Mouse (Mus musculus) brain, adult 10 weeks (tissue): ENCODE measurements around the gene Rps18. TPM values are rescaled to one million over a fixed set of nuclear protein-coding genes. Genes with fewer than 3 reads are reported as not detected.

Source experiments
- polyA plus RNA-seq: library from polyadenylated mRNA; stranded (reverse); fragments of 350-450 nt; fragmentation: Illumina TruSeq; extraction: RNeasy Lipid Tissue Mini Kit (QIAGEN cat#74804); gene quantifications from one replicate; pipeline ENCODE4 v1.2.3, GENCODE M21; 2015; ENCODE audit warnings: low read depth, low replicate concordance

Gene Rps18
- polyA plus RNA-seq: 1,085 TPM

DNA sequence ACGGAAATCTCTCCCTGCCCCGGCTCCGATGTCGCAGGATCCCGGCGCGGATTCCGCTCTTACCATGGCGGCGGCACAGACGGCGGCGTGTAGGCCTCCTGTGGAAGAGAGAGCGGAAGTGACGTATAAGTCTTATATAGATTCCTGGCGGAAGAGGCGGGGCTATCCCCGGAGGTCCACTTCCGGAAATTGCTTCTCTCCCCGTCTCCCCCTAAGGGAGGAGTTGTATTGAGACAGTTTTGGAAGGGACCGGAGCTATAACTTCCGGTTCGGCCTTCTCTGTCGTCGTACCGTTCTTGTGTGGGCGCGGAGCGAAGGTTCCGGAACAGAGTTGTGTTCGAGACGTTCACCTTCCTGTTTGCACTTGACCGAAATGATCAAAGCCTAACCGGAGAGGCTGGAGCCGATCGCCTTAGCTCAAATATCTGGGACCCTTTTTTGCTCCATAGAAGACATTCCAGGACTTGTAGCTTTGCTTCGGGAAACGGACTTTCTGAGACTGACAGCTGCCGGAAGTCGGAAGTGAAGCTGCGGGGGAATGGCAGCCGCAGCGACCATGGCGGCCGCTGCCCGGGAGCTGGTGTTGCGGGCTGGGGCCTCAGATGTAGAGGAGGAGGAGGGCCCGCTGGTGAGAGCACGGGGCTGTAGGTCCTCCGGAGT, at the start of gene Rps18, which contains the start of gene Vps52:
Gene Rps18 (minus strand): TSS at position 447 of the 660 bp plus-strand sequence.
Gene Vps52 (plus strand): TSS at position 258 of the 660 bp plus-strand sequence.

DNA sequence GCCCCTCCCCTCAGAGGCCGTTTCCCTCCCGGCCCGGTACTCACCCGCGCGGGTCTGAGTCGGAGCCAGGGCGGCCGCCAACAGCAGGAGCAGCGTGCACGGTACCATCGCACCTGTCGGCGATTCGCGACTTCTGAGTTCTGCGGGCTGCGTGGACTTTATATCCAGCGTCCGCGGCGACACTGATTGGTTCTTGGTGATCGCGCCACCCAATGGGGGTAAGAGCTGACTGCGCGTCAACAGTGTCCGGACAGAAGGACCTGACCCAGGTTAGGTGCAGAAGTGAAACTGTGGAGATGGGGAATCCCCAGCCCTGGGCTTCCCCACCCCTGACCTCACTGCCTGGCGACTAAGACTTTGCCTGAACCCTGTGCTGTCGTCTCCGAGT, 44.3 kb upstream of the Rps18 start, which contains the start of gene H2-K1:
Gene H2-K1 (minus strand): TSS at position 198 of the 388 bp plus-strand sequence.

DNA sequence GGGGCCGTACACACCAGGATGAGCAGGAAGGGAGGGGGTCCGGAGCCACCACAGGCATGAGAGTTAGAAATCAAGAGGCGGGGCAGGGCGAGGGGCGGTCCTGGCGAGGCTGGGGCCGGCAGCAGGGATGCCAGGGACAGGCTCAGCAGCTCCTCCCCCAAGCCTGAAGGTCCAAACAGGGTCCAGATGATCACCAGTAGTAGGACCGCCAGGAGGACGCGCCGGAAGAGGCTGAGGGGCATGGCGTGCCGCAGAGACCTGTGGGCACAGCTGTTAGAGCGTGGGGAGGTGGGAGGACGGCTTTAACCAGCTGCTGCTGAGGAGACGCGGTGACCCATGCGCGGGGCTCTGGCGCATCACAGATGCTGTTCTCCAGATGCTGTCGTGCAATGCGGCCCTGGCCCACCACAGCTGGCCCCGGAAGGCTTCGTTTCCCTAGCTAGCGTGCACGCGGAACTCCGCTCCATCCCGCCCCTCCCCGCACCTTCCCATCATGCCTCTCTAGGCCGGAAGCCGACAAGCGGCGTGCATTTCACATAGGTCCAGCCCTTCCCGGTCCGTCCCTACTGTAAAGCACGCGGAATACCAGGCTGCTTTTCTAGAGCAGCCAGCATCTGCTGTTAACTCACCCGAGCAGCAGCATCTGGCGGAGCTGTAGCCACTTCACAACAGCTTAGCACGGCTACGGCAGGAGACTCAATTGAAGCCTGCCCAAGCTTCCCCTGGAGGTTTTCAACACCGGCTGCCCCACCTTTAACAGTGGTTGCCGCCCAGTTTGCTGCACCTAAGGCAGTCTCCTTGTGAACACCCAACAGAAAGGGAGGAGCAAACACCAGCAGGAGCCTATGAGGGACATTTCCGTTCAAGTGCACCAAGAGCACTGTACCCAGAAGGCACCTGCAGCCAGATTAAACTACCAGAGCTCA, 4.5 kb downstream of the Rps18 start, which contains the start of gene B3galt4:
Gene B3galt4 (minus strand): TSS at position 468 of the 926 bp plus-strand sequence.

DNA sequence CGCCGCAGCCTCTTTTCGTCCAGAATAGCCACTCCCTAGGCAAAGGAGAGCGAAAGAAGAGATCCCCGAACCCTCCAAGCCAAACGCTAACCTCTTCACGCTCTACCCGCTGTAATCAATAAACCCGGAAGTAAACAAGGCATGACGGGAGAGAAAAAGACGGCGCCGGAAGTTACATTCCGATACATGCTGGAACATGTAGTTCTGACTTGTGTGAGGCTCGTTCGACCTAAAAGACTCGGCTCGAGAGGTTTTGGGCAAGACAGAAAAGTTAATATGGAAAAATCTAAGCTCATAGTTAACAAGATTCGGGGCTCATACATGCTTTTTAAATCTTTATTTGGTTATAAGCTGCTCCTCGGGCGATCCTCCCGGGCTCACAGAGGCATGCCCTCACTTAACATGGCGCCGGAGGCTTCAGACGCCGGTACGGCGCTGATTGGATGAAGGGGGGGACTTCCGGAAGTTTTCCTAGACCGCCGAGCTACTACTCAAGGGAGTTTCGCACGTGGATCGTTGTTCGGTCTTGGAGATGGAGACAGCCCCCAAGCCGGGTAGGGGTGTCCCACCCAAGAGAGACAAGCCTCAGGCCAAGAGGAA, 15.5 kb downstream of the Rps18 start, which contains the start of the genes Pfdn6 and Wdr46:
Gene Pfdn6 (minus strand): TSS at position 138 of the 600 bp plus-strand sequence.
Gene Wdr46 (plus strand): TSS at position 455 of the 600 bp plus-strand sequence.

DNA sequence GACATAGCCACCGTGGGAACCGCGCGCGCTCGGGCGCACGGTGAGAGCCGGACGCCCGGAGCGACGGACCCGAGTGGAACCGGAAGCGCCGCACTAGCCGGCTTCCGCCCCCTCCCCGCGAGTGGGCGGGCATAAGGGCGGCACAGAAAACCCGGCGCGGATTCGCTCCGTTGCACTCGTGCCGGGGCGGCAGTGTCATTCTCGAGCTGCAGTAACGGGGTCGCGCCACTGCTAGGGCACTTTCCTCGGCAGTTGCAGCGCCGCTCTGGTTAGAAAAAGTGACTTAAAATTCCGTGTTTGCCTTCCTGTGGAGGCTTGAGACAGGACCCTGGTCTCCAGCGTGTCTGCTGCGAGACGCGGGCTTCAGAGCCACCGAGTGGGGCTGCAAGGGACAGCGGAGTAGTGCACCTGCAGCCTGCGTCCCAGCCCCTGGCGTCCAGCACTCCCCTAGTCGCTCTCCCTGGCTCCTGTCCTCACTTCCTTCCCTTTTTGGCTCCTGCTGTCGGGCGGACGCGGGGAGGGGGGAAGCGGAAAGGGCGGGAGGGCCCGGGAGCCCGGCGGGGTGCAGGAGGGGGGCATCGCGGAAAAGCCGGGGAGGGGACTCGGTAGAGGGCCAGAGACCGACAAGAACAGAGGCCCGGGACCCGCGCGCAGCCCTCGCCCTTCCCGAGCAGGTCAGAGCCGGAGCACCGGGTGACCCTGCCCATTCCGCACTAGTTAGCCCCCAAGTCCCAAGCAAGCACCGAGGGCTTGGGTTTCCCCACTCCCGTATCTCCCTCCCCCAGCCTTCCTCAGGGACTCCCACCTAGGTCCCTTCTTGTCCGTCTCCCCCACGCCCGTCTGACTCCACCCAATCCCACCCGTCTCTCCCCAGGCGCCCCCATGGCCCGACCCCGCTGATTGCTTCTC, 26.2 kb downstream of the Rps18 start, which contains the start of gene Rgl2:
Gene Rgl2 (plus strand): TSS at position 173 of the 909 bp plus-strand sequence.

DNA sequence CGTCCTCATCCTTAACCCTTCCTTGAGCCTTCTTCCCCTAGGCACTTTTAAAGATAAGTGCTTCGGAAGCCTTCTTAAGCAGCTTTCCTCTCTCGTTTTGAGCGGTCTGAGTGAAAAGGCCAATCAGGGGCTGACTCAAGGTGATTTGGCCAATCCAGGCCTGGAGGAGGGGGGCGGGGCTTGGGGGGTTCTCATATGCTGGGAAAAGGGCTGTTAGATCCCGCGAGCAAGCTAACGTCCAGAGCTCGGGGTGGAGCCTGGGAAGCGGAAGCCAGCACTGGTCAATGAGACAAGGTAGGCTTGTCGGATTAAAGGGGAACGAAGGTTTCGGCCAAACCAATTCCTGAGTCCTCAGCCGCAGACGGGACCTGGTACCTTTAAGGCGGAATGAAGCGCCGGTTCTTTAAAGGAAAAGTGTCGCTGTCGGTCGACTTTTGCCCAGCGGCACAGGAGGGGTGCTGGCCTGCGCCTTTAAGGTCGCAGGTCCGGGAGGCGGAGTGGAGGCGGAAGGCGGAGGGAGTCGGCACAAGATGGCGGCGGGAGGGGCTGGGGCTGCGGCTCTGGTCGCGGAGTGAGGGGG, 40.0 kb downstream of the Rps18 start, which contains the start of the genes Tapbp and Zbtb22:
Gene Tapbp (plus strand): TSS at position 229 of the 580 bp plus-strand sequence.
Gene Zbtb22 (plus strand): TSS at position 234 of the 580 bp plus-strand sequence.

DNA sequence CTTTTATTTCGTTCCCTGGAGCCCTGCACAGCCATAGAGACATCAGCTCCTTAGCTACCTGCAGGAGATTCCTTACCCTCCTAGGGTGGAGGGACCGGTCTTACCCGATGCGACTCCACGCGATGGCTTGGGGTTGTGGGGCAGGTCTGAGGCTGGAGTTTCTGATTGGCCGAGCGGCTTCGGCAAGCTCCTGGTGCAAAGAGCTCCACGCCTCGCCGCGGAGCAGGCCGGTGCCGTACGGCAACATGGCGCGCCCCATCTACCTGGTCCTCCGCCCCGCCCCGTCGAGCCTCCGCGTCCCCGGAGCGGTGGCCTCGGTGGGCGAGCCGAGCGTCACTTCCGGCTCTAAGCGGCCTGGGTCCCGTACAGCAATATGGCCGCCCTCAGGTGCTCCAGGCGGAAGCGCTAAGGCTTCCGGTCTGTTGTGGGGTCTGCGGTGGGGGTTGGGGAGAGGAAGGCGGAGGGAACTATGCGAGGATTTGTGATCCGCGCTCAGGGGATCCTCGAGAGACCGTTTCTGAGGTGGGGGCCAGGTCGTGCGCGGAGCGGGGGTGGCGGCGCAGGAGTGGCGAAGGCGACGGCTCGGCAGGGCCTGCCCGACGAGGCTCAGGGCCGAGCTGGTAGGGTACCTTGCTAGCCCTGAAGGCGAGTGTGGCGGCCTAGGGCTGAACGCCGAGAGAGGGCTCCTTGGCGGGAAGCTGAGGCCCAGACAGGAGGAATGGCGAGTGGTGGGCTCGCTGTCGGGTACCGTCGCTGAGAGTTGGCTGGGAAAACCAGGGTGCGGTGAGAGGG, 46.5 kb downstream of the Rps18 start, which contains the start of gene Daxx:
Gene Daxx (plus strand): TSS at position 338 of the 792 bp plus-strand sequence.

DNA sequence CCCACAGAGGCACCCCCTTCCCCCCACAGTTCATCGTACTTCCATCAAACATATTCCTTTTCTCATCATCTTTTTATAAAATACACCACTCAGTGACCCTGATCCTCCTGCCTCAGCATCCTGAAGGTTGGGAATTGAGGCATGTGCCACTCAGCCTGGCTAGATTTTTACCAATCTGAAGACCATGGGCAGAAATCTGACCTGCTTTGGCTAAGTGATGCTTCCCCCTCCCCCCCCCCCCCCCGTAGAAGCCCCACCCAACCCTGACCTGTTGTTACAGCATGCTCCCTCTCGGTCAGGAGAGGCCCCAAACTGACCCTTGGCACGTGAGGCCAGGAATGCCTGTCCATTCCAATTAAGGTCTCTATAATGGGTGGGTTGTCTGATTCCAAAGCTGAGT, 51.0 kb downstream of the Rps18 start, which contains the start of gene Platr17:
Gene Platr17 (plus strand): TSS at position 301 of the 400 bp plus-strand sequence.

Other genes with a start within 250 kb of the Rps18 start
- 123 TPM for gene March2, start 237.3 kb downstream of the Rps18 start, polyA plus RNA-seq
- gene Rab11b, start 195.5 kb downstream of the Rps18 start, polyA plus RNA-seq: 275 TPM
- 4.1 TPM for gene Angptl4, start 174.2 kb downstream of the Rps18 start, polyA plus RNA-seq
- 37.8 TPM for gene Kank3, start 145.5 kb downstream of the Rps18 start, polyA plus RNA-seq
- gene Rps28, start 131.4 kb downstream of the Rps18 start, polyA plus RNA-seq: 822 TPM
- 455 TPM for gene Ndufa7, start 131.4 kb downstream of the Rps18 start, polyA plus RNA-seq
- gene Cd320, start 112.9 kb downstream of the Rps18 start, polyA plus RNA-seq: 25.9 TPM
- gene Gm7029, start 82.2 kb downstream of the Rps18 start, polyA plus RNA-seq: not detected
- 1.2 TPM for gene Kifc1, start 65.3 kb downstream of the Rps18 start, polyA plus RNA-seq
- gene Platr17, start 50.9 kb downstream of the Rps18 start, polyA plus RNA-seq: 1.1 TPM
- gene Daxx, start 46.6 kb downstream of the Rps18 start, polyA plus RNA-seq: 20.5 TPM
- gene Tapbp, start 40.1 kb downstream of the Rps18 start, polyA plus RNA-seq: 19.5 TPM
- gene Zbtb22, start 40.1 kb downstream of the Rps18 start, polyA plus RNA-seq: 25.3 TPM
- gene Rgl2, start 26.5 kb downstream of the Rps18 start, polyA plus RNA-seq: 73.9 TPM
- 145 TPM for gene Pfdn6, start 15.7 kb downstream of the Rps18 start, polyA plus RNA-seq
- gene Wdr46, start 15.3 kb downstream of the Rps18 start, polyA plus RNA-seq: 10.6 TPM
- 6.7 TPM for gene B3galt4, start 4.5 kb downstream of the Rps18 start, polyA plus RNA-seq
- gene Vps52, start 189 bp downstream of the Rps18 start, polyA plus RNA-seq: 65.0 TPM
- gene H2-K1, start 44.3 kb upstream of the Rps18 start, polyA plus RNA-seq: 54.0 TPM
- 43.2 TPM for gene Ring1, start 68.7 kb upstream of the Rps18 start, polyA plus RNA-seq
- gene H2-Ke6, start 72.1 kb upstream of the Rps18 start, polyA plus RNA-seq: 71.2 TPM
- gene Slc39a7, start 75.7 kb upstream of the Rps18 start, polyA plus RNA-seq: 90.9 TPM
- 71.9 TPM for gene Rxrb, start 75.8 kb upstream of the Rps18 start, polyA plus RNA-seq
- gene Col11a2, start 83.4 kb upstream of the Rps18 start, polyA plus RNA-seq: 8.4 TPM
- gene H2-Oa, start 136.3 kb upstream of the Rps18 start, polyA plus RNA-seq: 1.2 TPM
- gene H2-DMa, start 163.5 kb upstream of the Rps18 start, polyA plus RNA-seq: 15.6 TPM
- gene Brd2, start 166.6 kb upstream of the Rps18 start, polyA plus RNA-seq: 127 TPM
- gene H2-DMb2, start 187.3 kb upstream of the Rps18 start, polyA plus RNA-seq: 0.57 TPM
- gene H2-DMb1, start 197.1 kb upstream of the Rps18 start, polyA plus RNA-seq: 2.6 TPM
- 2.1 TPM for gene Tap1, start 231.6 kb upstream of the Rps18 start, polyA plus RNA-seq
- gene Psmb9, start 231.8 kb upstream of the Rps18 start, polyA plus RNA-seq: 3.4 TPM
- gene Psmb8, start 241.7 kb upstream of the Rps18 start, polyA plus RNA-seq: 7.5 TPM
- 5.0 TPM for gene Tap2, start 247.5 kb upstream of the Rps18 start, polyA plus RNA-seq